Mouse (Mus musculus) heart, embryonic 16.5 days (tissue): ENCODE measurements around the gene Tmem234. TPM values are rescaled to one million over a fixed set of nuclear protein-coding genes. Genes with fewer than 3 reads are reported as not detected.

Experiments
- ATAC-seq: fragments of 200-750 bp; cut with Nextera tagmentation; replicated peaks from 2 replicates; pipeline ENCODE4 v1.8.0; 2017; ENCODE audit warnings: moderate number of reproducible peaks; ENCODE audit not compliant: insufficient read depth, low FRiP score; ENCODE audit errors: extremely low read depth
- H3K27ac ChIP-seq: fragments of 300-500 bp; sonication (generic); 2 replicates; pipeline ENCODE4 v1.5.1; 2014; ENCODE audit warnings: mild to moderate bottlenecking, low read length, control low read depth, moderate library complexity
- H3K27me3 ChIP-seq: fragments of 300-500 bp; sonication (generic); 2 replicates; pipeline ENCODE4 v1.6.1; 2014; ENCODE audit warnings: low read length, mixed read lengths; ENCODE audit not compliant: control insufficient read depth, insufficient read depth
- H3K36me3 ChIP-seq: fragments of 300-500 bp; sonication (generic); 2 replicates; pipeline ENCODE4 v1.6.1; 2014; ENCODE audit not compliant: control insufficient read depth, insufficient read depth
- H3K4me1 ChIP-seq: fragments of 300-500 bp; sonication (generic); 2 replicates; pipeline ENCODE4 v1.6.1; 2014; ENCODE audit warnings: low read length, mixed read lengths; ENCODE audit not compliant: control insufficient read depth, insufficient read depth
- H3K4me2 ChIP-seq: fragments of 300-500 bp; sonication (generic); 2 replicates; pipeline ENCODE4 v1.6.1; 2014; ENCODE audit warnings: low read depth, mild to moderate bottlenecking, control low read depth, low read length
- H3K4me3 ChIP-seq: fragments of 300-500 bp; sonication (generic); 2 replicates; pipeline ENCODE4 v1.5.1; 2014; ENCODE audit warnings: mild to moderate bottlenecking, control low read depth, low read length
- H3K9ac ChIP-seq: fragments of 300-500 bp; sonication (generic); 2 replicates; pipeline ENCODE4 v1.6.1; 2014; ENCODE audit warnings: low read length, control low read depth
- H3K9me3 ChIP-seq: fragments of 300-500 bp; sonication (generic); replicated peaks from 2 replicates; pipeline ENCODE4 v1.6.1; 2016; ENCODE audit warnings: low read length; ENCODE audit not compliant: control insufficient read depth
- WGBS: fragments of 180-500 bp; shearing (Covaris S2); extraction: QIAGEN DNeasy Blood & Tissue Kit; methylation state at CpG from one replicate; pipeline ENCODE4 v1.1.7; 2014; 5-methylcytosine and 5-hydroxymethylcytosine counted together
- polyA plus RNA-seq: library from polyadenylated mRNA; unstranded; fragments of >200 nt; fragmentation: Nextera tagmentation; extraction: Ambion mirVana; gene quantifications from 2 replicates; pipeline ENCODE4 v1.2.1, GENCODE M21; 2015

Gene Tmem234
- polyA plus RNA-seq, 1 experiment from 2014 or later: 148 TPM

DNA sequence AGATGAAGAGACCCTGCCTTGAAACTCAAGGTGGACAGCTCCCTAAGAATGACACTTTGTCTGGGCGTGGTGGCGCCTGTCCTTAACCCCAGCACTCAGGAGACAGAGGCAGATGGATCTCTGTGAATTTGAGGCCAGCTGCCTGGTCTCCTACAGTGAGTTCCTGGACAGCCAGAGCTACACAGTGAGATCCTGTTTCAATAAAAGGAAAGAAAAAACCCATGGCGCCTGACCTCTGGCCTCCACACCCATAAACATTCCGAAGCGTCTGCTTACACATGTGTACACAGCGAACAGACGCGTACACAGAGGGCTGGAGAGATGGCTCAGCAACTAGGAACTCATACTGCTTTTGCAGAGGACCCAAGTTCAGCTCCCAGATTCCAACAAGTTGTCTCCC is 36.8 kb upstream of the Tmem234 start:
- H3K36me3 ChIP-seq: no peaks in the 10 kb centered on the region
- no peaks in the 10 kb centered on the region for H3K4me1 ChIP-seq
- no peak overlapping the region for H3K9ac ChIP-seq
- no peak for ATAC-seq
- H3K27ac ChIP-seq: no peak overlapping the region
- no peak overlapping the region for H3K4me3 ChIP-seq
- no peaks in the 10 kb centered on the region for H3K27me3 ChIP-seq
- H3K9me3 ChIP-seq: no peaks in the 10 kb centered on the region
- H3K4me2 ChIP-seq: no peak overlapping the region
- 68% methylated on average over 8 of the region's 8 CpGs for WGBS

DNA sequence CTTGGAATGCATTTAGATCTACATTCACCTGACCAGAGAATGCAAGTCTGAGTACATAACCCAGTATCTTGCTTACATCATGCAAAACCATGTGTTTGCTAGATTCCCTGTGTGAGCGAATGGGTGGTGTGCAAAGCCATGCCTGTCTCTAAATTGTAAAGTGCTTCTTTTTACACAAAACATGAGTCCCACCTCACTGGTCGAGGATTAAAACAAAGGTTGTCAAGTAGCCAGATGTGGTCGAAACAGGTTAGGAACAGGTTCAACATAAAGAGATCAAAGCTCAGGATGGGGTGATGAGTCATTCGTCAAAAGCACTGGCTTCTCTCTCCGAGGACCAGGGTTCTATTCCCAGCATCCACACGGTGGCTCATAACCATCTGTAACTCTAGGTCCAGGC is 35.3 kb upstream of the Tmem234 start:
- Histone ChIP-seq H3K4me1 (no peaks in the 10 kb centered on the region), H3K27me3 (no peaks in the 10 kb centered on the region), H3K9me3 (no peaks in the 10 kb centered on the region), H3K36me3 (no peaks in the 10 kb centered on the region), H3K9ac (no peak overlapping the region), H3K27ac (no peak overlapping the region), H3K4me3 (no peak overlapping the region), H3K4me2 (no peak overlapping the region)
- WGBS: 77% methylated on average over 6 of the region's 6 CpGs
- ATAC-seq: no peak

DNA sequence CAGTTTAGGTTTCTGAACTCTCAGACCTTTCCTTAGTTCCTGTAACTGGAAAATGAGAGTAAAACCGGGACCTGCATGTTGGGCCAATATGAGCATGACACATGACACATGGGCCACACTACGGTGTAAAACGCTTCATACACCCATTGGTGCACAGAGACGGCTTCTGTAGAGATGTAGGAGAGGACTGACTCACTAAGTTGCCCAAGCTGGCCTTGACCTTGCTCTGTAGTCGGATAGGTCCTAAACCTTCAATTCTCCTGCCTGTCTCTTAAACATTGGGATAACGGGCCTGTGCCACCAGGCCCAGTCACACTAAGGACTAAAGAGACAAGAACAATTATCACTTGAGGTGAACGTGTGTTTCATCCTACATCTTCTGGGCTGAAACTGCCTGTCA is 32.1 kb upstream of the Tmem234 start:
- Histone ChIP-seq H3K4me2 (no peak overlapping the region), H3K27me3 (no peaks in the 10 kb centered on the region), H3K4me1 (0 out of 2 replicates have a peak, but pooled peaks cover 2% of the 10 kb centered on the region), H3K4me3 (no peak overlapping the region), H3K9ac (no peak overlapping the region), H3K27ac (no peak overlapping the region), H3K36me3 (no peaks in the 10 kb centered on the region), H3K9me3 (no peaks in the 10 kb centered on the region)
- WGBS: 86% methylated on average over 7 of the region's 7 CpGs
- no peak for ATAC-seq

DNA sequence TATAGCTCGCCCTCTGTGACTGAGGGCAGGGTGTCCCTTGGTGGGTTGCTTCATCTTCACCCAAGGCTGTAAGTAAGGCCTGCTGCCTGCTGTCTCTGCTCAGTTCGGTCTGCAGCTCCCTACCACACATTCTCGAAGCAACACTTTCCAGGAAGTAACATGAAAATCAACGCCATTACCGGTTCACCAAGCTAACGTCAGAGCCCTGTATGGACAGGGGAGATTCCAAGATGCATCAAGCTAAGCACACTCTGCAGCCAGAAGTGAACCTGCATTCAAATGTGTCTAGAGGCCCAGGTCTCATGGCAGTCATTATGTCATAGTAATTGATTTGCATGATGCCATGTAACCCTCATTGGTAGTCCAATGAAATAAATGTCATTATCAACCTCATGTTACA is 30.4 kb upstream of the Tmem234 start:
- Histone ChIP-seq H3K27me3 (no peaks in the 10 kb centered on the region), H3K4me3 (no peak overlapping the region), H3K27ac (no peak overlapping the region), H3K4me1 (peaks cover 4% of the 10 kb centered on the region), H3K36me3 (no peaks in the 10 kb centered on the region), H3K9ac (no peak overlapping the region), H3K9me3 (no peaks in the 10 kb centered on the region), H3K4me2 (no peak overlapping the region)
- ATAC-seq: no peak
- WGBS: 80% methylated on average over 6 of the region's 6 CpGs

DNA sequence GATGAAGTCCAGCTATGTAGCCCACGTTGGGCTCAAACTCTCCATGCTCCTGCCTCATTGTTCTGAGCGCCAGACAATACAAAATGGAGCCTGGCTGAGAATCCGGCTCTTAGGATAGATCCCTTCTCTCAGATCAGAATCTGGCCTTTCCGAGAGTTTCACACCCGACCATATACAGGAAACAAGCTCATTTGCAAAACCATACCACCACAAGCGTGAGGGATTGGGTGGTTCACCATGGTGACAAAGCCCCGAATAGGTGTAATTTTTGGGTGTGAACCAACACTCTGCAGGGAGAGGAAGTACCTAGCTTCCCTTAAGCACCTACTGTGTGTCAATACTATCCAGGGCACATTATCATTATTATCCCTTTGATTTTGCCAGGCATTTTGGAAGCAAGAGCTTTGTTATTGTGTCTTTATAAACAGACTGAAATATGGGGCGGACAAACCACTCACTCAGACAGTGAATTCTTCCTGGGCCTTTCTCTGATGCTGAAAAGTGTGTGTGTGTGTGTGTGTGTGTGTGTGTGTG is 28.9 kb upstream of the Tmem234 start:
- Histone ChIP-seq H3K4me2 (no peak overlapping the region), H3K4me1 (peaks cover 9% of the 10 kb centered on the region), H3K9ac (no peak overlapping the region), H3K36me3 (no peaks in the 10 kb centered on the region), H3K9me3 (no peaks in the 10 kb centered on the region), H3K27ac (no peak overlapping the region), H3K4me3 (no peak overlapping the region), H3K27me3 (no peaks in the 10 kb centered on the region)
- no peak for ATAC-seq
- WGBS: 71% methylated on average over 8 of the region's 8 CpGs

DNA sequence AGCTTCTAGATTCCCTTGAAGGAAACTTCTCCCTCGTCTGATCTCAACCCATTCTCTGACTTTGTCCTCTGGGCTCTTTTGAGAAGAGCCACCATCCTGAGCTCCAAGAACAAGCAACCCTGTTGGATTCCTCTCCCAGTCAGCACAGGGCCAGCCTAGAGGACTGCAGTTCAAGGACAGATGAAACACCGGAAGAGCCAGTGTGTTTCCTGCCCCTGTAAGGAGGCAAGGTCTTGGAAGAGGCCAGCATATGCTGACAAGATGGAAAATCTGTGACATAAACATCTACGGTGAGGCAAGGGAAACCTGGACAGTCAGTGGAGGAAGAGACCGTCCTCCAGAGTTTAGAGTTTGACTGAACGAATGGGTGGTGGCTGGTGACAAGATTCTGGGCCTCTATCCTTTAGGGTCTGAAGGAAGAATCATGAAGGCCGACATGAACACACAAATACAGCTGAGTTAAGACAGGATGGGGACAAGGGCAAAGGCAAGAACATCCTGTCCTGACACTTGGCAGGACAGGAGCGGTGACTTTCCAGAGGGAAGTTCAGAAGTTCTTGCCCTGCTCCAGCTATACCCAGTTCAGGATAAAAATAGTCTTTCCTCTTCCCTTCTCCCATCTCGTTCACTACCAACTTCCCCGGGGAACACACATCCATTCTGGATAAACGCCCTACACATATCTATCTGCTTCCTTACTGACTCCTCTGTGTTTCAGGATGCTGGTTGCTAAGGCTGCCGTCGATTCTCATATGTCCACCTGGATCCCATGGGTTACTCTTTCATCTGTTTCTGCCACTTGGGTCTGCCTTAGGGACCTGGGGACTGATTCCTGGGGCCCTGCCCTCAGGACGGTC is 28.0 kb upstream of the Tmem234 start:
- H3K9ac ChIP-seq: no peak overlapping the region
- H3K4me3 ChIP-seq: no peak overlapping the region
- peak overlapping the region; percentile 2 for H3K27ac ChIP-seq
- no peak for ATAC-seq
- H3K9me3 ChIP-seq: no peaks in the 10 kb centered on the region
- H3K36me3 ChIP-seq: no peaks in the 10 kb centered on the region
- peak overlapping the region; percentile 7; the same call in 1 of the 2 replicates for H3K4me2 ChIP-seq
- WGBS: 64% methylated on average over 13 of the region's 13 CpGs
- peaks cover 9% of the 10 kb centered on the region for H3K4me1 ChIP-seq
- H3K27me3 ChIP-seq: no peaks in the 10 kb centered on the region

DNA sequence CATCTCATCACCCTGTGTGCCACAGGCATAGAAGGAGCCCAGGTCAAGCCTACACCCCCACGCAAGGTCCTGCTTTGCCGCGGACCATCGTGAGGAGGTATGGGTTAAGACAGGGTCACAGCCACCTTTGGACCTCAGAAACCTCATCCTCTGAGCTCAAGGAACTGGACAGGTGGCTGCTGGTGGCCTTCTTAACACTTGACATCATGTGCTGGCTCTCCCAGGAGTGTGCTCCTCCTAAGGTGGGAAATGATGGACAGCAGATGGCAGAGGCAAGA is 27.4 kb upstream of the Tmem234 start:
- H3K4me2 ChIP-seq: peak overlapping the region; percentile 26
- peaks cover 9% of the 10 kb centered on the region for H3K4me1 ChIP-seq
- no peaks in the 10 kb centered on the region for H3K9me3 ChIP-seq
- 97% methylated on average over 4 of the region's 4 CpGs for WGBS
- H3K36me3 ChIP-seq: no peaks in the 10 kb centered on the region
- H3K9ac ChIP-seq: no peak overlapping the region
- no peak for ATAC-seq
- H3K4me3 ChIP-seq: peak overlapping the region; percentile 0; the same call in 1 of the 2 replicates
- peak overlapping the region; percentile 2; the same call in 1 of the 2 replicates for H3K27ac ChIP-seq
- no peaks in the 10 kb centered on the region for H3K27me3 ChIP-seq

DNA sequence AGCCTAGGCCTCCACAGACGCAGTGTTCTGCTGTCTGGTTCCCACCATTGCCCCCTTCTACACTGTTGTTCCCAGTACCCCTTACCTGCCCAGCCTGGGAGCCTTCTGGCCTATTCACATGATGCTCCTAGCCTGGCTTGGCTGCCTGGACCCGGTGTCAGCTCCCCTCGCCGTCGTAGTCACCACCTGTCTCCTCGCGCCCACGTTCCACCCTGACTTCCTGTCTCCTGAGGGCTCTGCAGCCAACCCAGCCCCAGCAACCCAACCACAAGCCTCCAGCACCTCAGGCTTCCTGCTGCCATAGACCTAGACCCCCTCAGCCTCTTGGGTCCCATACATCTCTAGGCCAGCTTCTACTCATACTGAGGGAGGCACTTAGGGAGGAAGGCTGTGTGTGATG is 27.0 kb upstream of the Tmem234 start, which contains the start of gene Lck:
Lck (minus strand) TSS at position 212 of the 400 bp plus-strand sequence.
- no peaks in the 10 kb centered on the region for H3K27me3 ChIP-seq
- H3K9me3 ChIP-seq: no peaks in the 10 kb centered on the region
- peak within 1 kb of the TSS; percentile 0; the same call in 1 of the 2 replicates for H3K4me3 ChIP-seq
- 89% methylated on average over 8 of the region's 8 CpGs for WGBS
- peaks cover 9% of the 10 kb centered on the region for H3K4me1 ChIP-seq
- H3K9ac ChIP-seq: no peak within 1 kb of the TSS
- H3K36me3 ChIP-seq: no peaks in the 10 kb centered on the region
- ATAC-seq: no peak
- H3K4me2 ChIP-seq: peak within 1 kb of the TSS; percentile 26
- H3K27ac ChIP-seq: peak within 1 kb of the TSS; percentile 2

DNA sequence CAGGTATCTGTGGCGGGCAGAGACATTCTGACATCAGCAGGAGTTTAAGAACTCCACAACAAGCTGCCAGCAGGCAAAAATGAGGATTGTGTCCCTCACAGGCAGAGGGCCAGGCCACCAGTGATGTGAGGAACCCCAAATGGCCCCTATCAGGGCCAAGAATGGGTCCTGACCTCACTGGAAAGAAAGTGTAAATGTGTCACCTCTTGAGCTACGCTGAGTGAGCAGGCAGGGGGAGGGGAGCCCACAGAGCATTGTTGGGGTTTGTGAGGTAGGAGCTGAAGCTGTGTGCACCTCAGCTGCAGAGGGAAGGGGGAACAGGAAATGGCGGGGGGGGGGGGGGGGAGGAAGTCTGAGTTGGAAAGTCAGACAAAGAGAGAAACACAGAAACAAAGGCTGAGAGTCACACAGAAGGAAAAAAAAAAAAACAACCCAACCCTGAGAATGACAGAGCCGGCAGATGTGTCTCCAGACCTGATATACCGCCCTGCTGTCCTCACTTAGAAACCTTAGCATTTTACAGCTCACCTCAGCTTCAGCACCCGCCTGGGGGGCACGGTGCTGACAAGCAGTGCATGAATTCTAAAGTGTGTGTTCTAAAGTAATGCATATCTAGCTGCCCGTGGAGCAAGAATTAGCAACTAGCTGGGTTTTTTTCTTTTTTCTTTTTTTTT is 25.2 kb upstream of the Tmem234 start:
- Histone ChIP-seq H3K27ac (peak overlapping the region; percentile 83), H3K4me2 (peak overlapping the region; percentile 20), H3K4me3 (no peak overlapping the region), H3K27me3 (no peaks in the 10 kb centered on the region), H3K4me1 (peaks cover 9% of the 10 kb centered on the region), H3K9ac (no peak overlapping the region), H3K9me3 (no peaks in the 10 kb centered on the region), H3K36me3 (no peaks in the 10 kb centered on the region)
- ATAC-seq: peak; percentile 46; the same call in 1 of the 2 replicates
- 36% methylated on average over 7 of the region's 8 CpGs for WGBS
